Mouse (Mus musculus) CH12.LX (cell line): ENCODE results near the gene Tmem132c. TPM values are rescaled to one million over a fixed set of nuclear protein-coding genes. Genes with fewer than 3 reads are reported as not detected.

Source experiments
- DNase-seq: peaks from one replicate; pipeline ENCODE4 v3.0.0-alpha.2; 2013; ENCODE audit errors: extremely low read depth
- H3K27ac ChIP-seq: 2 replicates; pipeline ENCODE4 v1.5.1; 2012; ENCODE audit warnings: low read depth, mild to moderate bottlenecking, control low read depth, moderate library complexity; ENCODE audit not compliant: insufficient read depth
- H3K27me3 ChIP-seq: replicated peaks from 2 replicates; pipeline ENCODE3; 2012; ENCODE audit warnings: inconsistent platforms
- H3K36me3 ChIP-seq, 2 experiments: replicated peaks in 1 of 2; 2 replicates each; pipeline versions ENCODE3 to v1.6.1; 2012; ENCODE audit warnings: inconsistent platforms in 1 of 2, low read length in 1 of 2, mild to moderate bottlenecking in 1 of 2, mixed read lengths in 1 of 2, moderate library complexity in 1 of 2; ENCODE audit not compliant: control insufficient read depth in 1 of 2, insufficient read depth in 1 of 2
- H3K4me1 ChIP-seq, 2 experiments: 2 replicates each; pipeline ENCODE4 v1.6.1; 2012; ENCODE audit warnings: inconsistent platforms in 1 of 2, moderate library complexity in 1 of 2; ENCODE audit not compliant: insufficient read depth in 2 of 2, control insufficient read depth in 1 of 2
- H3K4me2 ChIP-seq: 2 replicates; pipeline ENCODE4 v1.6.1; 2012; ENCODE audit warnings: low read depth, mild to moderate bottlenecking, control low read depth; ENCODE audit not compliant: poor library complexity, insufficient read depth, severe bottlenecking
- H3K4me3 ChIP-seq, 3 experiments: fragments of 150-350 bp in 1 of 3; sonication (generic) in 1 of 3; replicated peaks in 1 of 3; 2 replicates each; pipeline versions ENCODE3 to v1.5.1; 2011 to 2012; ENCODE audit warnings: low read depth in 2 of 3, low read length in 2 of 3, mild to moderate bottlenecking in 2 of 3, moderate library complexity in 2 of 3, control low read depth in 1 of 3, improper control_type of control experiment in 1 of 3, inconsistent platforms in 1 of 3, mixed read lengths in 1 of 3; ENCODE audit not compliant: poor library complexity in 1 of 3
- H3K79me2 ChIP-seq: replicated peaks from 2 replicates; pipeline ENCODE4 v1.6.1; 2012; ENCODE audit warnings: mild to moderate bottlenecking, moderate library complexity; ENCODE audit not compliant: control insufficient read depth, poor library complexity, insufficient read depth, severe bottlenecking; ENCODE audit errors: extremely low read depth
- H3K9ac ChIP-seq: 2 replicates; pipeline ENCODE4 v1.6.1; 2012; ENCODE audit warnings: low read depth, mild to moderate bottlenecking, control low read depth, moderate library complexity; ENCODE audit not compliant: insufficient read depth
- H3K9me3 ChIP-seq: replicated peaks from 2 replicates; pipeline ENCODE3; 2012; ENCODE audit warnings: low read length, inconsistent platforms, mixed read lengths
- BHLHE40 ChIP-seq: IDR thresholded peaks from 2 replicates; pipeline ENCODE4 v1.6.1; 2011; ENCODE audit warnings: mild to moderate bottlenecking, low read depth, low read length, improper control_type of control experiment
- CHD2 ChIP-seq: IDR thresholded peaks from 2 replicates; pipeline ENCODE4 v1.6.1; 2011; ENCODE audit warnings: low read length, improper control_type of control experiment
- EP300 ChIP-seq: IDR thresholded peaks from 2 replicates; pipeline ENCODE4 v1.6.1; 2011; ENCODE audit warnings: low read length, improper control_type of control experiment
- GABPA ChIP-seq: IDR thresholded peaks from 2 replicates; pipeline ENCODE4 v1.6.1; 2012; ENCODE audit warnings: low read depth, low read length, improper control_type of control experiment, inconsistent platforms; ENCODE audit not compliant: insufficient replicate concordance
- HCFC1 ChIP-seq: IDR thresholded peaks from 2 replicates; pipeline ENCODE4 v1.6.1; 2012; ENCODE audit warnings: low read depth, mild to moderate bottlenecking, inconsistent platforms, low read length, improper control_type of control experiment
- JUN ChIP-seq: IDR thresholded peaks from 2 replicates; pipeline ENCODE4 v1.6.1; 2011; ENCODE audit warnings: low read depth, mild to moderate bottlenecking, low read length, improper control_type of control experiment, moderate library complexity; ENCODE audit not compliant: insufficient read depth
- JUND ChIP-seq: conservative IDR thresholded peaks from 2 replicates; pipeline ENCODE4 v1.6.1; 2011; ENCODE audit warnings: low read depth, low read length, improper control_type of control experiment
- MAX ChIP-seq: IDR thresholded peaks from 2 replicates; pipeline ENCODE4 v1.6.1; 2011; ENCODE audit warnings: low read length, improper control_type of control experiment
- MAZ ChIP-seq: IDR thresholded peaks from 2 replicates; pipeline ENCODE4 v1.6.1; 2012; ENCODE audit warnings: low read depth, mild to moderate bottlenecking, inconsistent platforms, low read length, improper control_type of control experiment, moderate library complexity
- MEF2A ChIP-seq: IDR thresholded peaks from 2 replicates; pipeline ENCODE4 v1.6.1; 2014; ENCODE audit warnings: low read depth, mild to moderate bottlenecking, inconsistent platforms, low read length, improper control_type of control experiment, borderline replicate concordance
- NRF1 ChIP-seq: IDR thresholded peaks from 2 replicates; pipeline ENCODE4 v1.6.1; 2014; ENCODE audit warnings: low read depth, mild to moderate bottlenecking, inconsistent platforms, low read length, improper control_type of control experiment, moderate library complexity
- PAX5 ChIP-seq: IDR thresholded peaks from 2 replicates; pipeline ENCODE4 v1.6.1; 2012; ENCODE audit warnings: low read length, inconsistent platforms, mixed read lengths
- SMC3 ChIP-seq: IDR thresholded peaks from 2 replicates; pipeline ENCODE4 v1.6.1; 2011; ENCODE audit warnings: low read depth, low read length, improper control_type of control experiment
- UBTF ChIP-seq: IDR thresholded peaks from 2 replicates; pipeline ENCODE4 v1.6.1; 2012; ENCODE audit warnings: low read depth, mild to moderate bottlenecking, inconsistent platforms, low read length, improper control_type of control experiment, moderate library complexity
- USF1 ChIP-seq: IDR thresholded peaks from 2 replicates; pipeline ENCODE4 v1.6.1; 2014; ENCODE audit warnings: low read depth, mild to moderate bottlenecking, inconsistent platforms, low read length, improper control_type of control experiment
- USF2 ChIP-seq: conservative IDR thresholded peaks from 2 replicates; pipeline ENCODE4 v1.6.1; 2011; ENCODE audit warnings: low read depth, low read length, improper control_type of control experiment
- ZKSCAN1 ChIP-seq: IDR thresholded peaks from 2 replicates; pipeline ENCODE4 v1.6.1; 2012; ENCODE audit warnings: low read depth, inconsistent platforms, low read length, improper control_type of control experiment, borderline replicate concordance
- dilution Hi-C: fragments of 300-500 bp; cut with MboI; formaldehyde crosslinking; loops from 2 replicates; pipeline ENCODE4 v1.14.3; 2020; ENCODE audit warnings: low sequenced_read_pairs; ENCODE audit not compliant: extremely low pct_unique_long_range_greater_than_20kb, extremely low pct_ligation_motif_present
- in situ Hi-C: fragments of 300-500 bp; cut with MboI; formaldehyde crosslinking; loops from 3 replicates; pipeline ENCODE4 v1.14.3; 2019; ENCODE audit warnings: low sequenced_read_pairs, low pct_ligation_motif_present, low pct_unique_long_range_greater_than_20kb, mixed read lengths
- polyA plus RNA-seq: library from polyadenylated mRNA; unstranded; fragments of >175 nt; gene quantifications from 2 replicates; pipeline ENCODE4 v1.2.1, GENCODE M21; 2012; ENCODE audit warnings: low read depth; ENCODE audit not compliant: insufficient read length
- total RNA-seq, 2 experiments: library from RNA; depleted of rRNA; stranded (reverse); fragments of 300-350 nt in 1 of 2; fragments of >200 nt in 1 of 2; gene quantifications; 2 replicates each; pipeline ENCODE4 v1.2.3; 2012 to 2014

Tmem132c gene
- total and polyA plus RNA-seq, 3 experiments, result not detected

DNA sequence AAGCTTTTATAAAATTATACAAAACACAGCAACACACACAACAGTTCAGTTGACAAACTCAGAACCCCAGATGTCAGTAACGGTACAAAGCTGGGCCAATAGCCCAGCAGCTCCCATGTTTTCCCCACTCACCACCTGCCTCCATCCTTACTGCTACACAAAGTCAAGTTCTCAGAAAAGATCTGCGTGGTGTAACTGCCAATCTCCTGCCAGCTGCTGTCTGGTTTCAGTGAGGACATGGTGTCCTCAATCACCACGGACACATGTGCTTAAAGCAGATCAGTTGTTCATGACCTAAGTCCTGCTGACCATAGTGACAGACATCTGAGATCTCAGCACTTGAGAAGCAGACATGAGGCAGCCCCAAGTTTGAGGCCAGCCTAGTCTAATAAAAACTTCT lies 354.1 kb downstream of the Tmem132c start:
- Histone ChIP-seq H3K4me1 (peaks cover 0 to 10% of the 10 kb centered on the region in 2 experiments; a peak in 2 of 4 replicates), H3K9me3 (no peaks in the 10 kb centered on the region), H3K36me3 (peaks cover 80 to 95% of the 10 kb centered on the region in 2 experiments), H3K4me2 (no peak overlapping the region), H3K79me2 (no peaks in the 10 kb centered on the region; the same call in 1 of the 2 replicates), H3K4me3 (no peak overlapping the region), H3K27me3 (no peaks in the 10 kb centered on the region), H3K27ac (no peak overlapping the region), H3K9ac (no peak overlapping the region)
- dilution Hi-C loops (no loop called here), in situ Hi-C loops (no loop called here)
- DNase-seq, result no peak
- TF ChIP-seq JUN, result no peak
- no peak for TF ChIP-seq UBTF
- no peak for TF ChIP-seq NRF1
- no peak for TF ChIP-seq JUND
- TF ChIP-seq HCFC1, result no peak
- TF ChIP-seq ZKSCAN1, result no peak
- TF ChIP-seq GABPA, result no peak
- no peak for TF ChIP-seq MAX
- TF ChIP-seq CHD2, result no peak
- no peak for TF ChIP-seq MAZ
- no peak for TF ChIP-seq PAX5

DNA sequence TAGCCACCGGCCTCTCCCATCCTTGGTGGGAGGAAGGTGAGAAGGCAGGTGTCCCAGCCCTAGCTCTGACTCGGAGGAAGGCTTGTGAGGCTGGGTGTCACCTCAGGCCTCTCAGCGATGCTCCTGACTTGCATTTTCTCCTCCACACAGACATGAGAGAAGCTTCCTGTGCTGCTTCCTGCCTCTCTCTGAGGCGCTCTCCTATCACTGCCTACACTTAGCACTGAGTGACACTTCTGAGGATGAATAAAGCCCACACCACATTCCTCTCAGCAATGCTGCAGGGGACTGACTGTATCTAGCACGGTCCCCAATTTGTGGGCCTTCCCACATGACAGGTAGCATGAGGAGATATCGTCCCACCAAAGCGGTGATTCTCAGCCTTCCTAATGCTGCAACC lies 355.3 kb downstream of the Tmem132c start:
- H3K4me3 ChIP-seq, result no peak overlapping the region
- H3K9ac ChIP-seq, result no peak overlapping the region
- no peak overlapping the region for H3K4me2 ChIP-seq
- dilution Hi-C loops, result no loop called here
- TF ChIP-seq USF1 (no peak), BHLHE40 (no peak), EP300 (no peak), MEF2A (no peak), USF2 (no peak), SMC3 (no peak)
- H3K27me3 ChIP-seq, result no peaks in the 10 kb centered on the region
- H3K79me2 ChIP-seq, result no peaks in the 10 kb centered on the region; the same call in 1 of the 2 replicates
- no peak for DNase-seq
- in situ Hi-C loops, result no loop called here
- H3K36me3 ChIP-seq, result peaks cover 89 to 98% of the 10 kb centered on the region in 2 experiments
- peaks cover 0 to 12% of the 10 kb centered on the region in 2 experiments; a peak in 2 of 4 replicates for H3K4me1 ChIP-seq
- no peak overlapping the region for H3K27ac ChIP-seq
- no peaks in the 10 kb centered on the region for H3K9me3 ChIP-seq
